8 mouse cellular contexts compared by ENCODE assay signal in the genomic region with DNA sequence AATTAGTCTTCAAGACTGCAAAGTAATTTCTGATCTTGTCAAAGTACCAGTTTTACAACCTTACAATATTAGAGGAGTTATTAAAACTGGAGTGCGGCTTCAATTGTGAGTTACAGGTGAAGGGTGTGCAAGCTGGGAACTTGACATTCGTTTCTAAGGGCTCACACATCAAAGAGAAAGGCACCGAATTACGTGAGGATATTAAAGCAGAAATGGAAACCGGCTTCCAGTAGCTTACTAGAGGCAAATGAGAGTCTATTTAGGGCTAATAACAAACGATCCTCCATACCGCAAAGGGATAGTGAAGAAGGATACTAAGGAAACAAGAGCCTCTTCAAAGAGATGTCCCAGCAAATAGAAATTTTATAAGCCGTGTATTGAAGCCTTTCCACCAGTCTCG. TPM values are rescaled to one million over a fixed set of nuclear protein-coding genes. Genes with fewer than 3 reads are reported as not detected.
A peak's percentile ranks its signal among the peaks of the same experiment; 100 is the strongest.
DNase-seq lines count a peak whose midpoint lies in the region; ATAC-seq and TF ChIP-seq lines count a peak whose summit lies in the region.

No protein-coding gene starts in this region.

- H3K9ac ChIP-seq in heart, embryonic 11.5 days (ENCODE audit: low read depth, low read length): peak overlapping the region; percentile 98
- peak overlapping the region; percentile 96 for H3K9ac ChIP-seq in forebrain, embryonic 14.5 days (ENCODE audit: low read length)
- peak overlapping the region; percentile 99 for H3K9ac ChIP-seq in liver, embryonic 16.5 days (ENCODE audit: low read depth, low read length)

- H3K4me2 ChIP-seq in heart, embryonic 11.5 days: peak overlapping the region; percentile 80
- H3K4me2 ChIP-seq in forebrain, embryonic 14.5 days (ENCODE audit: low read length): peak overlapping the region; percentile 58
- peak overlapping the region; percentile 62 for H3K4me2 ChIP-seq in liver, embryonic 16.5 days (ENCODE audit: low read depth, low read length)

- intact Hi-C loops in heart, postnatal 10 days (cut with DNase I): loop anchor here (2.0 to 5.0 kb wide), 2 partner anchors 76 to 116 kb away; no protein-coding TSS in a partner anchor

- H3K36me3 ChIP-seq in heart, embryonic 11.5 days (ENCODE audit: control insufficient read depth, insufficient read depth, low read length): no peaks in the 10 kb centered on the region
- H3K36me3 ChIP-seq in E14TG2a.4 (ENCODE audit: insufficient read depth, low read length): peaks cover 20% of the 10 kb centered on the region
- H3K36me3 ChIP-seq in forebrain, embryonic 14.5 days (ENCODE audit: control insufficient read depth, insufficient read depth, low read length): no peaks in the 10 kb centered on the region
- H3K36me3 ChIP-seq in liver, embryonic 16.5 days (ENCODE audit: control insufficient read depth, insufficient read depth): no peaks in the 10 kb centered on the region

- WGBS in heart, embryonic 11.5 days (ENCODE audit: insufficient replicate concordance): 4% methylated on average over 9 of the region's 9 CpGs
- 3% methylated on average over 9 of the region's 9 CpGs for WGBS in forebrain, embryonic 14.5 days
- 3% methylated on average over 9 of the region's 9 CpGs for WGBS in liver, embryonic 16.5 days (ENCODE audit: insufficient replicate concordance)

- no peaks in the 10 kb centered on the region for H3K9me3 ChIP-seq in heart, embryonic 11.5 days (replicated peaks; ENCODE audit: control insufficient read depth, low read length)
- H3K9me3 ChIP-seq in E14TG2a.4 (ENCODE audit: low read length): no peaks in the 10 kb centered on the region
- no peaks in the 10 kb centered on the region for H3K9me3 ChIP-seq in forebrain, embryonic 14.5 days (replicated peaks; ENCODE audit: control insufficient read depth, low read length)
- no peaks in the 10 kb centered on the region for H3K9me3 ChIP-seq in liver, embryonic 16.5 days (replicated peaks; ENCODE audit: control insufficient read depth, low read length)

- DNase-seq in heart, postnatal 10 days: no peak
- DNase-seq in forebrain, embryonic 14.5 days (ENCODE audit: low spot score): peak; percentile 24
- no peak for DNase-seq in right cerebral cortex, postnatal 25 days
- no peak for DNase-seq in adrenal gland, adult 18-20 months (ENCODE audit: low spot score in 2 of 2)
- DNase-seq in left cerebral cortex, adult 8-10 months (ENCODE audit: low spot score in 2 of 2): no peak

- H3K27ac ChIP-seq in heart, embryonic 11.5 days (ENCODE audit: low read depth, low read length): no peak overlapping the region
- H3K27ac ChIP-seq in forebrain, embryonic 14.5 days (ENCODE audit: low read depth, low read length): no peak overlapping the region
- peak overlapping the region; percentile 89; the same call in 1 of the 2 replicates for H3K27ac ChIP-seq in liver, embryonic 16.5 days (ENCODE audit: low read length)

- no peak for ATAC-seq in heart, embryonic 11.5 days (replicated peaks; ENCODE audit: insufficient number of reproducible peaks, low FRiP score, low TSS enrichment)
- no peak for ATAC-seq in forebrain, embryonic 14.5 days
- no peak for ATAC-seq in liver, embryonic 16.5 days (ENCODE audit: low read depth)

- no peak for TF ChIP-seq CTCF in E14TG2a.4 (conservative IDR thresholded peaks at IDR 0.05; ENCODE audit: low read length)

- no peaks in the 10 kb centered on the region for H3K27me3 ChIP-seq in heart, embryonic 11.5 days (ENCODE audit: control insufficient read depth, insufficient read depth, low read length)
- no peaks in the 10 kb centered on the region for H3K27me3 ChIP-seq in E14TG2a.4 (ENCODE audit: insufficient read depth, low read length)
- H3K27me3 ChIP-seq in forebrain, embryonic 14.5 days (replicated peaks; ENCODE audit: control insufficient read depth, insufficient read depth, low read length): no peaks in the 10 kb centered on the region
- no peaks in the 10 kb centered on the region for H3K27me3 ChIP-seq in liver, embryonic 16.5 days (ENCODE audit: control insufficient read depth, insufficient read depth, low read depth, low read length)

- H3K4me3 ChIP-seq in heart, embryonic 11.5 days (ENCODE audit: low read depth, low read length): peak overlapping the region; percentile 75
- H3K4me3 ChIP-seq in E14TG2a.4 (replicated peaks; ENCODE audit: low read length): peak overlapping the region; percentile 96
- peak overlapping the region; percentile 96 for H3K4me3 ChIP-seq in forebrain, embryonic 14.5 days (ENCODE audit: low read depth, low read length)
- H3K4me3 ChIP-seq in liver, embryonic 16.5 days (ENCODE audit: low read depth, low read length): peak overlapping the region; percentile 97

- peaks cover 27% of the 10 kb centered on the region for H3K4me1 ChIP-seq in heart, embryonic 11.5 days (ENCODE audit: control insufficient read depth, insufficient read depth, low read length)
- peaks cover 81% of the 10 kb centered on the region for H3K4me1 ChIP-seq in E14TG2a.4 (replicated peaks; ENCODE audit: low read depth, low read length)
- H3K4me1 ChIP-seq in forebrain, embryonic 14.5 days (ENCODE audit: control insufficient read depth, insufficient read depth, low read length): peaks cover 20% of the 10 kb centered on the region
- H3K4me1 ChIP-seq in liver, embryonic 16.5 days (ENCODE audit: control insufficient read depth, low read depth, low read length): peaks cover 55% of the 10 kb centered on the region

RNA-seq across cellular contexts. Expression of a gene that starts 5.1 kb away (rescaled TPM):
- 10.6 and 11.4 TPM in 2 replicates for polyA plus RNA-seq in heart, embryonic 11.5 days (2014; fragmentation: Nextera tagmentation; extraction: Ambion mirVana)
- 10 to 100 TPM; 44.1 to 44.8 TPM for total RNA-seq in heart, postnatal 10 days (2021)
- 12.2 and 14.2 TPM in 2 replicates for polyA plus RNA-seq in forebrain, embryonic 14.5 days (2014; fragmentation: Nextera tagmentation; extraction: Ambion mirVana)
- 7.7 and 8.8 TPM in 2 replicates for polyA plus RNA-seq in liver, embryonic 16.5 days (2015; fragmentation: Nextera tagmentation; extraction: Ambion mirVana)
- total RNA-seq in adrenal gland, adult 18-20 months (2021): 10 to 100 TPM; 37.2 to 44.1 TPM
- 10 to 100 TPM; 45.8 to 54.3 (median 53.0) TPM for total RNA-seq in left cerebral cortex, adult 8-10 months (2022)
